ENCODE assay signal across 25 mouse cellular contexts in genomic region chr2:57264912-57265311, GRCm38 (mm10). TPM values are rescaled to one million over a fixed set of nuclear protein-coding genes. Genes with fewer than 3 reads are reported as not detected.
DNase-seq lines count a peak whose midpoint lies in the region; ATAC-seq and TF ChIP-seq lines count a peak whose summit lies in the region.
"Had no signal": no experiment of that assay in that cellular context is flagged by ENCODE, and none has a peak within 500 bp of the region (broad histone marks: within the 10 kb centered on the region; RNA-seq: fewer than 3 reads in every experiment).

No protein-coding gene starts in this region.

- WGBS in heart, embryonic 10.5 days, result 81% methylated on average over 7 of the region's 7 CpGs
- 80% methylated on average over 7 of the region's 7 CpGs for WGBS in intestine, postnatal 0 days

- H3K36me3 ChIP-seq in heart, embryonic 10.5 days, result no peaks in the 10 kb centered on the region
- no peaks in the 10 kb centered on the region for H3K36me3 ChIP-seq in testis, adult 2 months (ENCODE audit: control insufficient read depth, insufficient read depth, low read length)
- H3K36me3 ChIP-seq in intestine, postnatal 0 days (ENCODE audit: control insufficient read depth, insufficient read depth), result no peaks in the 10 kb centered on the region
- H3K36me3 ChIP-seq: embryonic facial prominence, embryonic 13.5 days; embryonic facial prominence, embryonic 15.5 days; forebrain, embryonic 10.5 days; forebrain, embryonic 12.5 days had no signal

- no peak overlapping the region for H3K9ac ChIP-seq in intestine, postnatal 0 days (ENCODE audit: low read depth, low read length)
- H3K9ac ChIP-seq: embryonic facial prominence, embryonic 13.5 days; embryonic facial prominence, embryonic 15.5 days; forebrain, embryonic 12.5 days had no signal

- DNase-seq in heart, adult 11 months, result peak; percentile 34
- DNase-seq in heart, embryonic 10.5 days (ENCODE audit: low spot score), result no peak
- no peak for DNase-seq in testis, postnatal 14 days (ENCODE audit: low spot score)
- peak; percentile 58 for DNase-seq in ZHBTc4 (ENCODE audit: low read depth, low spot score)
- DNase-seq: adrenal gland, adult 2 months; adrenal gland, postnatal 10 days; adrenal gland, postnatal 25 days; cerebellum, adult 11 months; cerebellum, adult 18-20 months; cerebellum, adult 8-10 months; cerebellum, adult 9-11 months; cerebellum, postnatal 14 days; cerebellum, postnatal 36 days; embryo, embryonic 11 days had no signal

- peak; percentile 58; the same call in 1 of the 2 replicates for TF ChIP-seq POLR2A in testis, adult 2 months (IDR thresholded peaks at IDR 0.05; ENCODE audit: control insufficient read depth, low read depth, low read length)

- ATAC-seq in intestine, postnatal 0 days, result no peak
- ATAC-seq: forebrain, embryonic 14.5 days; forebrain, embryonic 16.5 days; Patski had no signal

- no peaks in the 10 kb centered on the region; the same call in 1 of the 2 replicates for H3K4me1 ChIP-seq in heart, embryonic 10.5 days
- H3K4me1 ChIP-seq in testis, adult 2 months (ENCODE audit: control insufficient read depth, insufficient read depth, low read length), result no peaks in the 10 kb centered on the region
- peaks cover 6% of the 10 kb centered on the region; the same call in 1 of the 2 replicates for H3K4me1 ChIP-seq in intestine, postnatal 0 days (replicated peaks; ENCODE audit: control insufficient read depth, insufficient read depth, low read length)

- TF ChIP-seq CTCF in testis, adult 2 months (IDR thresholded peaks at IDR 0.05; ENCODE audit: control insufficient read depth, insufficient read depth, insufficient replicate concordance, low read depth, low read length), result no peak
- no peak for TF ChIP-seq CTCF in intestine, postnatal 0 days (IDR thresholded peaks at IDR 0.05; ENCODE audit: low read depth)

- no peak overlapping the region for H3K4me3 ChIP-seq in heart, embryonic 10.5 days
- H3K4me3 ChIP-seq in testis, adult 2 months (ENCODE audit: control insufficient read depth, low read depth, low read length), result peak overlapping the region; percentile 85
- no peak overlapping the region for H3K4me3 ChIP-seq in intestine, postnatal 0 days (ENCODE audit: low read depth, low read length)
- H3K4me3 ChIP-seq: embryonic facial prominence, embryonic 13.5 days; embryonic facial prominence, embryonic 15.5 days; erythroblast, embryonic 14.5 days; forebrain, embryonic 10.5 days; forebrain, embryonic 12.5 days had no signal

- no peak overlapping the region for H3K27ac ChIP-seq in heart, embryonic 10.5 days
- peak overlapping the region; percentile 57 for H3K27ac ChIP-seq in testis, adult 2 months (ENCODE audit: control insufficient read depth, insufficient read depth, low read depth, low read length)
- no peak overlapping the region for H3K27ac ChIP-seq in intestine, postnatal 0 days (ENCODE audit: low read depth, low read length)
- H3K27ac ChIP-seq: embryonic facial prominence, embryonic 13.5 days; embryonic facial prominence, embryonic 15.5 days; forebrain, embryonic 10.5 days; forebrain, embryonic 12.5 days had no signal

- H3K27me3 ChIP-seq in heart, embryonic 10.5 days (ENCODE audit: insufficient read depth, poor library complexity, severe bottlenecking), result no peaks in the 10 kb centered on the region
- no peaks in the 10 kb centered on the region for H3K27me3 ChIP-seq in testis, adult 2 months (ENCODE audit: control insufficient read depth, insufficient read depth, low read length)
- H3K27me3 ChIP-seq in intestine, postnatal 0 days (replicated peaks; ENCODE audit: control insufficient read depth, insufficient read depth, low read length), result no peaks in the 10 kb centered on the region
- H3K27me3 ChIP-seq: embryonic facial prominence, embryonic 13.5 days; embryonic facial prominence, embryonic 15.5 days; Patski had no signal

- H3K4me2 ChIP-seq in intestine, postnatal 0 days (replicated peaks; ENCODE audit: low read depth), result no peak overlapping the region
- H3K4me2 ChIP-seq: embryonic facial prominence, embryonic 13.5 days; embryonic facial prominence, embryonic 15.5 days; forebrain, embryonic 12.5 days had no signal

- no peaks in the 10 kb centered on the region for H3K9me3 ChIP-seq in heart, embryonic 10.5 days
- H3K9me3 ChIP-seq in intestine, postnatal 0 days (ENCODE audit: control insufficient read depth), result no peaks in the 10 kb centered on the region
- H3K9me3 ChIP-seq: embryonic facial prominence, embryonic 13.5 days; embryonic facial prominence, embryonic 15.5 days; forebrain, embryonic 10.5 days; forebrain, embryonic 12.5 days; G1E had no signal

RNA-seq across cellular contexts. Expression of gene Gpd2, which starts 27.5 kb away (rescaled TPM):
- polyA plus RNA-seq in heart, embryonic 10.5 days (2016; fragmentation: Nextera tagmentation; extraction: Ambion mirVana), result 18.6 and 22.3 TPM in 2 replicates
- 220 and 242 TPM in 2 replicates for polyA plus RNA-seq in testis, adult 2 months (2012; rRNA removed)
- polyA plus RNA-seq in intestine, postnatal 0 days (2015; fragmentation: Nextera tagmentation; extraction: Ambion mirVana), result 26.0 and 26.2 TPM in 2 replicates

Comparison
In these comparisons a context has a peak if more than half of its experiments do, and no peak if none do; other contexts are left out.
1. DNase-seq: peak in heart, adult 11 months (single experiment) and ZHBTc4 (single experiment); none in heart, embryonic 10.5 days (single experiment) and testis, postnatal 14 days (single experiment).